Comparison of ENCODE assay signal across 10 mouse cellular contexts in genomic region chr7:3391809-3392208, GRCm38 (mm10). TPM values are rescaled to one million over a fixed set of nuclear protein-coding genes. Genes with fewer than 3 reads are reported as not detected.
DNase-seq lines count a peak whose midpoint lies in the region; ATAC-seq and TF ChIP-seq lines count a peak whose summit lies in the region.
"Had no signal": no experiment of that assay in that cellular context is flagged by ENCODE, and none has a peak within 500 bp of the region (broad histone marks: within the 10 kb centered on the region; RNA-seq: fewer than 3 reads in every experiment).

No protein-coding gene starts in this region.

- ATAC-seq in heart, embryonic 11.5 days (replicated peaks; ENCODE audit: insufficient number of reproducible peaks, low FRiP score, low TSS enrichment): no peak
- ATAC-seq in embryonic facial prominence, embryonic 11.5 days (replicated peaks; ENCODE audit: insufficient number of reproducible peaks, low FRiP score, low TSS enrichment, low read depth): no peak
- 0 out of 2 replicates have a peak, but pooled peaks have one; percentile 45 for ATAC-seq in limb, embryonic 12.5 days (ENCODE audit: insufficient number of reproducible peaks, insufficient read depth, low FRiP score, low TSS enrichment, low read depth)

- no peak overlapping the region for H3K27ac ChIP-seq in heart, embryonic 11.5 days (ENCODE audit: low read depth, low read length)
- no peak overlapping the region for H3K27ac ChIP-seq in embryonic facial prominence, embryonic 11.5 days (replicated peaks; ENCODE audit: low read depth, low read length)
- no peak overlapping the region for H3K27ac ChIP-seq in limb, embryonic 12.5 days
- H3K27ac ChIP-seq in kidney, adult 2 months (ENCODE audit: insufficient read depth, low read depth, low read length): no peak overlapping the region

- H3K9ac ChIP-seq in heart, embryonic 11.5 days (ENCODE audit: low read depth, low read length): no peak overlapping the region
- no peak overlapping the region for H3K9ac ChIP-seq in embryonic facial prominence, embryonic 11.5 days (replicated peaks; ENCODE audit: low read length)
- H3K9ac ChIP-seq in limb, embryonic 12.5 days (replicated peaks): peak overlapping the region; percentile 42; the same call in 1 of the 2 replicates

- DNase-seq in heart, postnatal 25 days (ENCODE audit: low spot score): no peak
- DNase-seq in MN1 (ENCODE audit: low spot score): peak; percentile 19
- peak; percentile 58 for DNase-seq in embryonic facial prominence, embryonic 11.5 days (ENCODE audit: low spot score)
- DNase-seq in gastrocnemius, postnatal 4 days (ENCODE audit: low spot score in 2 of 2): no peak
- no peak for DNase-seq in thymus, postnatal 25 days
- DNase-seq in kidney, adult 2 months: no peak

- WGBS in heart, embryonic 11.5 days (ENCODE audit: insufficient replicate concordance): 21% methylated on average over 4 of the region's 4 CpGs
- 11% methylated on average over 4 of the region's 4 CpGs for WGBS in embryonic facial prominence, embryonic 11.5 days
- 3% methylated on average over 4 of the region's 4 CpGs for WGBS in limb, embryonic 12.5 days
- WGBS in kidney, adult 2 months: 25% methylated on average over 4 of the region's 4 CpGs

- H3K9me3 ChIP-seq in heart, embryonic 11.5 days (replicated peaks; ENCODE audit: control insufficient read depth, low read length): no peaks in the 10 kb centered on the region
- no peaks in the 10 kb centered on the region for H3K9me3 ChIP-seq in embryonic facial prominence, embryonic 11.5 days (replicated peaks; ENCODE audit: control insufficient read depth, low read length)
- no peaks in the 10 kb centered on the region for H3K9me3 ChIP-seq in limb, embryonic 12.5 days
- H3K9me3 ChIP-seq: megakaryocyte, embryonic 14.5 days had no signal

- intact Hi-C loops in heart, postnatal 25 days (cut with DNase I): no loop called here

- H3K4me3 ChIP-seq in heart, embryonic 11.5 days (ENCODE audit: low read depth, low read length): no peak overlapping the region
- H3K4me3 ChIP-seq in embryonic facial prominence, embryonic 11.5 days (ENCODE audit: low read depth, low read length): no peak overlapping the region; the same call in 1 of the 2 replicates
- peak overlapping the region; percentile 41 for H3K4me3 ChIP-seq in limb, embryonic 12.5 days (replicated peaks)
- H3K4me3 ChIP-seq in kidney, adult 2 months (ENCODE audit: insufficient read depth, low read depth, low read length): no peak overlapping the region
- H3K4me3 ChIP-seq: megakaryocyte, embryonic 14.5 days had no signal

- no peaks in the 10 kb centered on the region for H3K36me3 ChIP-seq in heart, embryonic 11.5 days (ENCODE audit: control insufficient read depth, insufficient read depth, low read length)
- H3K36me3 ChIP-seq in embryonic facial prominence, embryonic 11.5 days (replicated peaks; ENCODE audit: control insufficient read depth, insufficient read depth, low read depth, low read length): peaks cover 8% of the 10 kb centered on the region; the same call in 1 of the 2 replicates
- peaks cover 12% of the 10 kb centered on the region for H3K36me3 ChIP-seq in limb, embryonic 12.5 days
- H3K36me3 ChIP-seq in kidney, adult 2 months (ENCODE audit: control insufficient read depth, insufficient read depth, low read length): no peaks in the 10 kb centered on the region

- no peaks in the 10 kb centered on the region for H3K27me3 ChIP-seq in heart, embryonic 11.5 days (ENCODE audit: control insufficient read depth, insufficient read depth, low read length)
- no peaks in the 10 kb centered on the region for H3K27me3 ChIP-seq in embryonic facial prominence, embryonic 11.5 days (ENCODE audit: control insufficient read depth, insufficient read depth, low read length)
- H3K27me3 ChIP-seq in limb, embryonic 12.5 days: no peaks in the 10 kb centered on the region
- H3K27me3 ChIP-seq in kidney, adult 2 months (replicated peaks; ENCODE audit: control insufficient read depth, insufficient read depth, low read length): no peaks in the 10 kb centered on the region

- TF ChIP-seq POLR2A in kidney, adult 2 months (IDR thresholded peaks at IDR 0.05; ENCODE audit: low read depth, low read length): no peak

- H3K4me1 ChIP-seq in heart, embryonic 11.5 days (ENCODE audit: control insufficient read depth, insufficient read depth, low read length): 0 out of 2 replicates have a peak, but pooled peaks cover 2% of the 10 kb centered on the region
- no peaks in the 10 kb centered on the region for H3K4me1 ChIP-seq in embryonic facial prominence, embryonic 11.5 days (ENCODE audit: control insufficient read depth, insufficient read depth, low read length)
- peaks cover 28% of the 10 kb centered on the region for H3K4me1 ChIP-seq in limb, embryonic 12.5 days (replicated peaks)
- H3K4me1 ChIP-seq in kidney, adult 2 months (ENCODE audit: control insufficient read depth, insufficient read depth, low read length): 0 out of 2 replicates have a peak, but pooled peaks cover 3% of the 10 kb centered on the region

- TF ChIP-seq CTCF in kidney, adult 2 months (conservative IDR thresholded peaks at IDR 0.05; ENCODE audit: insufficient read depth, insufficient read length, low read depth, low read length): no peak

- H3K4me2 ChIP-seq in heart, embryonic 11.5 days: peak overlapping the region; percentile 25
- H3K4me2 ChIP-seq in embryonic facial prominence, embryonic 11.5 days (ENCODE audit: low read depth, low read length): peak overlapping the region; percentile 70; the same call in 1 of the 2 replicates
- peak overlapping the region; percentile 72 for H3K4me2 ChIP-seq in limb, embryonic 12.5 days

RNA-seq across cellular contexts. Expression of gene Cacng8, which starts 1.3 kb away (rescaled TPM):
- polyA plus RNA-seq in heart, embryonic 11.5 days (2014; fragmentation: Nextera tagmentation; extraction: Ambion mirVana): 1.7 and 1.8 TPM in 2 replicates
- total RNA-seq in heart, postnatal 25 days (2021): not detected
- 4.7 and 6.5 TPM in 2 replicates for polyA plus RNA-seq in embryonic facial prominence, embryonic 11.5 days (2014; fragmentation: Nextera tagmentation; extraction: Ambion mirVana)
- 6.2 and 6.3 TPM in 2 replicates for polyA plus RNA-seq in limb, embryonic 12.5 days (2016; fragmentation: Nextera tagmentation; extraction: Ambion mirVana)
- not detected for total RNA-seq in gastrocnemius, postnatal 4 days (2021)
- 0.11 TPM in 1 of 2 replicates, not detected in the other for polyA plus RNA-seq in kidney, adult 2 months (2012; rRNA removed)

RNA-seq across cellular contexts. Expression of gene Cacng6, which starts 32.2 kb away (rescaled TPM):
- polyA plus RNA-seq in heart, embryonic 11.5 days (2014; fragmentation: Nextera tagmentation; extraction: Ambion mirVana): 18.3 and 19.0 TPM in 2 replicates
- under 1 TPM; 0.45 to 0.70 TPM for total RNA-seq in heart, postnatal 25 days (2021)
- polyA plus RNA-seq in embryonic facial prominence, embryonic 11.5 days (2014; fragmentation: Nextera tagmentation; extraction: Ambion mirVana): 0.34 TPM in 1 of 2 replicates, not detected in the other
- 3.7 and 4.1 TPM in 2 replicates for polyA plus RNA-seq in limb, embryonic 12.5 days (2016; fragmentation: Nextera tagmentation; extraction: Ambion mirVana)
- 10 to 100 TPM; 76.0 to 76.4 TPM for total RNA-seq in gastrocnemius, postnatal 4 days (2021)
- 1.3 TPM in 1 of 2 replicates, not detected in the other for polyA plus RNA-seq in kidney, adult 2 months (2012; rRNA removed)
- polyA plus RNA-seq: urinary bladder, adult 2 months had no signal

RNA-seq across cellular contexts. Expression of gene Cacng7, which starts 59.1 kb away (rescaled TPM):
- polyA plus RNA-seq in heart, embryonic 11.5 days (2014; fragmentation: Nextera tagmentation; extraction: Ambion mirVana): 0.24 and 0.27 TPM in 2 replicates
- total RNA-seq in heart, postnatal 25 days (2021): 1 to 10 TPM; 3.5 to 4.3 TPM
- 2.6 and 2.9 TPM in 2 replicates for polyA plus RNA-seq in embryonic facial prominence, embryonic 11.5 days (2014; fragmentation: Nextera tagmentation; extraction: Ambion mirVana)
- polyA plus RNA-seq in limb, embryonic 12.5 days (2016; fragmentation: Nextera tagmentation; extraction: Ambion mirVana): 3.0 and 3.1 TPM in 2 replicates
- total RNA-seq in gastrocnemius, postnatal 4 days (2021): 10 to 100 TPM; 18.9 to 20.5 TPM
- polyA plus RNA-seq in kidney, adult 2 months (2012; rRNA removed): 3.4 and 4.4 TPM in 2 replicates

Comparison
In these comparisons a context has a peak if more than half of its experiments do, and no peak if none do; other contexts are left out.
1. DNase-seq: peak in MN1 (single experiment) and embryonic facial prominence, embryonic 11.5 days (single experiment); none in heart, postnatal 25 days (single experiment), gastrocnemius, postnatal 4 days (0 of 2), thymus, postnatal 25 days (single experiment) and kidney, adult 2 months (single experiment).
2. Peak in every context shown above with its lines, with median percentiles within 50 percentile points of each other: H3K4me2 ChIP-seq.